Mouse (Mus musculus) forebrain, postnatal 0 days (tissue): ENCODE data around the gene Mllt6. TPM values are rescaled to one million over a fixed set of nuclear protein-coding genes. Genes with fewer than 3 reads are reported as not detected.
"Not testable (repeated sequence)": the region's sequence is repeated elsewhere in the genome, so short reads cannot be mapped to it uniquely, and the experiment has no call there.

ENCODE experiments used
- ATAC-seq: fragments of 200-750 bp; cut with Nextera tagmentation; 2 replicates; pipeline ENCODE4 v1.8.0; 2017; ENCODE audit warnings: mild to moderate bottlenecking, moderate library complexity
- DNase-seq: peaks from one replicate; pipeline ENCODE4 v3.0.0-alpha.2; 2015
- H3K27ac ChIP-seq: fragments of 300-500 bp; sonication (generic); 2 replicates; pipeline ENCODE4 v1.5.1; 2014; ENCODE audit warnings: low read depth, mild to moderate bottlenecking, antibody characterized with exemption, low read length, moderate library complexity, mixed read lengths
- H3K27me3 ChIP-seq: fragments of 300-500 bp; sonication (generic); 2 replicates; pipeline ENCODE4 v1.6.1; 2014; ENCODE audit warnings: mild to moderate bottlenecking, low read length, mixed read lengths; ENCODE audit not compliant: insufficient read depth
- H3K36me3 ChIP-seq: fragments of 300-500 bp; sonication (generic); 2 replicates; pipeline ENCODE4 v1.6.1; 2014; ENCODE audit warnings: mild to moderate bottlenecking, moderate library complexity; ENCODE audit not compliant: insufficient read depth
- H3K4me1 ChIP-seq: fragments of 300-500 bp; sonication (generic); 2 replicates; pipeline ENCODE4 v1.6.1; 2014; ENCODE audit warnings: antibody characterized with exemption; ENCODE audit not compliant: insufficient read depth
- H3K4me2 ChIP-seq: fragments of 300-500 bp; sonication (generic); 2 replicates; pipeline ENCODE4 v1.6.1; 2014; ENCODE audit warnings: low read depth, mild to moderate bottlenecking, moderate library complexity
- H3K4me3 ChIP-seq: fragments of 300-500 bp; sonication (generic); 2 replicates; pipeline ENCODE4 v1.5.1; 2014; ENCODE audit warnings: low read depth, low read length, mixed read lengths
- H3K9ac ChIP-seq: fragments of 300-500 bp; sonication (generic); 2 replicates; pipeline ENCODE4 v1.6.1; 2014; ENCODE audit warnings: mild to moderate bottlenecking
- H3K9me3 ChIP-seq: fragments of 300-500 bp; sonication (generic); 2 replicates; pipeline ENCODE4 v1.6.1; 2016; ENCODE audit warnings: low read length
- CTCF ChIP-seq: sonication (generic); IDR thresholded peaks from 2 replicates; pipeline ENCODE4 v1.5.1; 2016; ENCODE audit warnings: antibody characterized with exemption, control low read depth, low read depth
- WGBS: fragments of 180-500 bp; shearing (Covaris S2); extraction: QIAGEN DNeasy Blood & Tissue Kit; methylation state at CpG from one replicate; pipeline ENCODE4 v1.1.7; 2014; 5-methylcytosine and 5-hydroxymethylcytosine counted together
- polyA plus RNA-seq: library from polyadenylated mRNA; unstranded; fragments of >200 nt; fragmentation: Nextera tagmentation; extraction: Ambion mirVana; gene quantifications from 2 replicates; pipeline ENCODE4 v1.2.1, GENCODE M21; 2015
- total RNA-seq: library from RNA; depleted of rRNA; stranded (reverse); fragments of >200 nt; gene quantifications from 2 replicates; pipeline ENCODE4 v1.2.3, GENCODE M21; 2014

Mllt6 gene
- total and polyA plus RNA-seq, 2 experiments from 2014 or later = 1.7 to 48.1 TPM

GRCm38 (mm10) chr11:97644834-97645233 is 18.4 kb upstream of the Mllt6 start:
- 2% methylated on average over 6 of the region's 6 CpGs for WGBS
- no peak overlapping the region for H3K9ac ChIP-seq
- H3K27ac ChIP-seq = no peak overlapping the region
- H3K4me2 ChIP-seq = no peak overlapping the region
- no peak overlapping the region for H3K4me3 ChIP-seq
- H3K9me3 ChIP-seq = no peaks in the 10 kb centered on the region
- peak; percentile 77 for TF ChIP-seq CTCF
- no peaks in the 10 kb centered on the region for H3K36me3 ChIP-seq
- H3K4me1 ChIP-seq = no peaks in the 10 kb centered on the region
- DNase-seq (peak; percentile 74), ATAC-seq (no peak)
- H3K27me3 ChIP-seq = no peaks in the 10 kb centered on the region

DNA sequence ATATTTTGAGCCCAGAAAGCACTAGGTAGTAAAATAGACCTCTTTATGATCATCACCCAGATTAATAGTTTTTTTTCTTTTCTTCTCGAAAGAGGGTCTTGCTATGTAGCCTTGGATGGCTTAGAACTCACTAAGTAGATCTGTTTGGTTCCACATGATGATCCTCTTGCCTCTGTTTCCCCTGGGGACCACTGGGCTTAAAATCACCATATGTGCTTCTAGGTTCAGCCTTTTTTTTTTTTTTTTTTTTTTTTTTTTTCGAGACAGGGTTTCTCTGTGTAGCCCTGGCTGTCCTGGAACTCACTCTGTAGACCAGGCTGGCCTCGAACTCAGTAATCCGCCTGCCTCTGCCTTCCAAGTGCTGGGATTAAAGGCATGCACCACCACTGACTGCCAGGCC is 14.7 kb upstream of the Mllt6 start:
- not testable (repeated sequence) for H3K36me3 ChIP-seq, H3K9me3 ChIP-seq, H3K9ac ChIP-seq, H3K4me2 ChIP-seq, H3K27me3 ChIP-seq, H3K4me3 ChIP-seq, ATAC-seq, H3K27ac ChIP-seq, DNase-seq, H3K4me1 ChIP-seq
- WGBS = 77% methylated on average over 4 of the region's 4 CpGs

GRCm38 (mm10) chr11:97650341-97650740 is 12.9 kb upstream of the Mllt6 start:
- 47% methylated on average over 5 of the region's 5 CpGs for WGBS
- TF ChIP-seq CTCF = no peak
- no peak overlapping the region for H3K9ac ChIP-seq
- no peak overlapping the region for H3K27ac ChIP-seq
- no peaks in the 10 kb centered on the region for H3K4me1 ChIP-seq
- no peak overlapping the region for H3K4me2 ChIP-seq
- ATAC-seq (no peak), DNase-seq (no peak)
- no peaks in the 10 kb centered on the region for H3K9me3 ChIP-seq
- no peaks in the 10 kb centered on the region for H3K27me3 ChIP-seq
- H3K4me3 ChIP-seq = no peak overlapping the region
- H3K36me3 ChIP-seq = no peaks in the 10 kb centered on the region

DNA sequence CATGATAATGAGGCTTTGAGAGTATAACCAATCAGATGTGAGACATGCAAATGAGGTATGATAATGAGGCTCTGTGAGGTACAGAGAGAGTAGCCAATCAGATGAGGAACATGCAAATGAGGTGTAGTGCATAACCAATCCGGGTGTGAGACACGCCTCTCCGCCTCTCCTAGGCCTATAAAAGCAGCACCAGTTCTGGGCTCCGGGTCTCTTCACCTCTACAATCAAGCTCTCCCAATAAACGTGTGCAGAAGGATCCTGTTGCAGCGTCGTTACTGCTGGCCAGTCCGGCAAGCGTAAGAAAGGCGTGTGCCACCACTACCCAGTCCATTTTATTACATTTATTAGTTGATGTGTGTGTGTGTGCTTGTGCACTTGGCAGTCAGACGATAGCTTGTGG is 9.8 kb upstream of the Mllt6 start:
- H3K4me3 ChIP-seq, H3K27ac ChIP-seq, ATAC-seq, H3K9me3 ChIP-seq, H3K9ac ChIP-seq, H3K4me2 ChIP-seq, H3K36me3 ChIP-seq, H3K4me1 ChIP-seq, H3K27me3 ChIP-seq, DNase-seq: not testable (repeated sequence)
- WGBS = 91% methylated on average over 11 of the region's 11 CpGs

DNA sequence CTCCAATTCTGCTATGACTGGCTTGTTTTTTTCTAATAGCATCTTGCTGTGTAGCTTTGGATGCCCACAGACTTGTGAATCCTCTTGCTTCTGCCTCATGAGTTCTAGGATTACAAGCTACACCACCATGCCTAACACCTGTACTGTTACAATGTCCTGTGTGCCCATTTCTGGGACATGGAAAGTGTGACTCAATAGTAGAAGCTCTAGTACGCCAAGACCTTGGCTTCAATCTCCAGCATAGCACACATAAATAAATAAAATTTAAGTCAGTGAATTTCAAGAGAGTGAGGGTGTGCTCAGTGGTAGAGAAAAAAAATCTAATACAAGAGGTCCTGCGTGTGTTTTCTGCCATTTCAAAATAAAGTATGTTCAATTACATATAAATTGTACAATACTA is 9.0 kb upstream of the Mllt6 start:
- no peak for TF ChIP-seq CTCF
- ATAC-seq = no peak
- no peaks in the 10 kb centered on the region for H3K27me3 ChIP-seq

DNA sequence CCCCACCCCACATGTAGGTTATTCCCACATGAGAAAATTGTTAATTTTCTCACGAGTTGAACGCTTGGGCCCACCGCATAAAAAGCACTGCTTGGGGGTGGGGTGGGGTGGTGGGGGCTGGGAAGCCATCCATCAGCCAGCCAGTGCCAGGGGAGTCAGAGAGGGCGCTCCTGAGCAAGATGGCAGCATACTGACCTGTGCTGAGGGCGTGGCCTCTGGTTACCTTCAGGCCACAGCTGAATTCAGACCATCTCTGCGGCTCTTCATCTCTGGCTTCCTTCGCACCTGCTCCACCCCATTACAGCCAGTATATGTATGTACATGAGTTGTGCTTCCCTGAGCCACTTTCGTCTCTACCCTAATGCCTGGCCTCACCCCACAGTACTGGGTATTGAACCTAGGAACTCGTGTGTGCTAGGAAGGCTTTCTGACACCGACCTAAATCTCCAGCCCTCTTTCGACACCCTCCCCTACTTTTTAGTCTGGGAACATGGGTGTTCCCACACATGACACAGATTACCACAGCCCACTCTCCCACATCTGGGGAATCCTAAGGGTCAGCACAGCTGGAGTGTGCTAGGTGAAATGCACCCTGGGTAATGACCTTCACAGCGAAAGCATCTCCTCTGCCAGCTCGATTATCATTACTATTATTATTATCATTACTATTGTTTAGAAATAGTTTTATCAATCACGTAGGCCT is 6.8 kb upstream of the Mllt6 start:
- peaks cover 9% of the 10 kb centered on the region; the same call in 1 of the 2 replicates for H3K4me1 ChIP-seq
- DNase-seq = no peak
- H3K4me2 ChIP-seq = no peak overlapping the region
- no peak overlapping the region for H3K4me3 ChIP-seq
- no peak overlapping the region for H3K27ac ChIP-seq
- 73% methylated on average over 14 of the region's 14 CpGs for WGBS
- H3K36me3 ChIP-seq = no peaks in the 10 kb centered on the region
- H3K9ac ChIP-seq = no peak overlapping the region
- H3K9me3 ChIP-seq = no peaks in the 10 kb centered on the region
- no peak for ATAC-seq
- H3K27me3 ChIP-seq = 0 out of 2 replicates have a peak, but pooled peaks cover 7% of the 10 kb centered on the region
- no peak for TF ChIP-seq CTCF

More for the DNA sequence above, 9.0 kb upstream of the Mllt6 start:
- Histone ChIP-seq H3K9ac (no peak overlapping the region), H3K36me3 (no peaks in the 10 kb centered on the region), H3K27ac (no peak overlapping the region), H3K4me1 (no peaks in the 10 kb centered on the region), H3K4me3 (no peak overlapping the region), H3K9me3 (no peaks in the 10 kb centered on the region), H3K4me2 (no peak overlapping the region)
- no peak for DNase-seq
- WGBS = 94% methylated on average over 2 of the region's 2 CpGs

DNA sequence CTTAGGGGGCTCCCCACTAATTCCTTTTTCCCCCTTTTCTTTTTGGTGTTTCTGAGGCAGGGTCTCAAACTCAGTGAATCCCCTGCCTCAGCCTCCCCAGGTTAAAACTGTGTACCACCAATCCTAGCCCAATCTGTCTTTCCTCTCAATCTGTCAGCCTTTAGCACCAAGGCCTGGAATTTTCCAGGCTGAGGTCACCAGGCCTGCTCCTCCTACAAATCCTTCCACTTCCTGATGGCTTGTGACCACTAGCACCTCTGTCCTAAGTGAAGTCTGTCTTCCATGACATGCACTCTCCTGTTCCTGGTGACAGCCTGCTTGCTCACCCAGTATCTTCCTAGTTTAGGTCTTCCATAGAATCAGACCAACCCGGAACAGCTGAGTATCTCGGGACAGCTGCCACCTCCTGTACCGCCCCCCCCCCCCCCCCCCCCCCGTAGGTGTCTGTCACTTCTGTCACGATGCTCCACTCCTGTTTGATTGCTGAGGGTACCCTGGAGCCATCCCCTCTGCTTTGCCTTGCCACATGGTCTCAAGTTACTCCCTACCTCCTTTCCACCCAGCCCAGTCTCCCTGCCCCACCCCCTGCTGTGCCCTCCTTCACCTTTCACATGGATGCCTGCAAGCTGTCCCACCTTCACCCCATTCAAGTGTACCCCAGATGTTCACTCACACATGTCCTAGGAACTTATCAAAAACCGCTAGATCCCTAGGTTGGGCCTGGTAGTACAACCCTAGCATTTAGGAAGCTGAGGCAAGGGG is 5.8 kb upstream of the Mllt6 start:
- 51% methylated on average over 5 of the region's 6 CpGs for WGBS

DNA sequence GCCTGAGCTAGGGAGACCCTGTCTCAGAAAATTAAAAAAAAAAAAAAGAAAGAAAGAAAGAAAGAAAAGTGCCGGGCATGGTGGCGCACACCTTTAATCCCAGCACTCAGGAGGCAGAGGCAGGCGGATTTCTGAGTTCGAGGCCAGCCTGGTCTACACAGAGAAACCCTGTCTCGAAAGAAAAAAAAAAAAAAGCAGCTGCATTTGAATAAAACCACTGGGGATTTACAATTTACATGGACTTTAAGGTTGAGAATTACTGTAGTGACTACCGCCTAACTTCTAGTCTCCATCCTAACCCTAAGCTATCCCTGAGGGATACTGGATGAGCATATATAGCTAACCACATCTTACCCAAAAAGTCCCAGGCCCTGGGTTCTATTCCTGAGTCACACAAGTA is 5.2 kb upstream of the Mllt6 start:
- not testable (repeated sequence) for H3K4me2 ChIP-seq, ATAC-seq, H3K4me1 ChIP-seq, H3K27ac ChIP-seq, H3K9ac ChIP-seq, DNase-seq, H3K9me3 ChIP-seq, H3K36me3 ChIP-seq, H3K4me3 ChIP-seq, H3K27me3 ChIP-seq
- 93% methylated on average over 6 of the region's 6 CpGs for WGBS

More for the DNA sequence above, 5.8 kb upstream of the Mllt6 start:
- Histone ChIP-seq H3K9me3 (no peaks in the 10 kb centered on the region), H3K4me3 (no peak overlapping the region), H3K36me3 (no peaks in the 10 kb centered on the region), H3K9ac (no peak overlapping the region), H3K4me1 (peaks cover 9% of the 10 kb centered on the region; the same call in 1 of the 2 replicates), H3K27me3 (0 out of 2 replicates have a peak, but pooled peaks cover 7% of the 10 kb centered on the region), H3K27ac (no peak overlapping the region), H3K4me2 (no peak overlapping the region)
- ATAC-seq (no peak), DNase-seq (no peak)
- TF ChIP-seq CTCF = no peak
